Mouse (Mus musculus) lung, adult 2 months (tissue): ENCODE measurements around the gene Zfp91. TPM values are rescaled to one million over a fixed set of nuclear protein-coding genes. Genes with fewer than 3 reads are reported as not detected.

ENCODE experiments used
- DNase-seq: peaks from one replicate; pipeline ENCODE4 v3.0.0; 2022
- H3K4me1 ChIP-seq: fragments of 200-500 bp; 2 replicates; pipeline ENCODE4 v1.6.1; 2011; ENCODE audit warnings: low read length; ENCODE audit not compliant: control insufficient read depth, insufficient read depth
- H3K4me3 ChIP-seq: fragments of 200-500 bp; replicated peaks from 2 replicates; pipeline ENCODE3; 2011; ENCODE audit warnings: low read depth, mild to moderate bottlenecking, control low read depth, low read length; ENCODE audit errors: extremely low read depth
- CTCF ChIP-seq: fragments of 200-500 bp; IDR thresholded peaks from 2 replicates; pipeline ENCODE4 v1.5.1; 2011; ENCODE audit warnings: mild to moderate bottlenecking, low read length, control low read depth; ENCODE audit not compliant: insufficient read depth
- POLR2A ChIP-seq: fragments of 200-500 bp; IDR thresholded peaks from 2 replicates; pipeline ENCODE4 v1.6.1; 2011; ENCODE audit warnings: low read depth, mild to moderate bottlenecking, control low read depth, low read length, borderline replicate concordance; ENCODE audit errors: extremely low read depth
- WGBS: fragments of 180-500 bp; shearing (Covaris S2); methylation state at CpG from one replicate; pipeline ENCODE4 v1.1.7; 2018; 5-methylcytosine and 5-hydroxymethylcytosine counted together
- polyA plus RNA-seq: library from polyadenylated mRNA; depleted of rRNA; stranded (reverse); fragments of >200 nt; gene quantifications from 2 replicates; pipeline ENCODE4 v1.2.3, GENCODE M21; 2012

Gene Zfp91
- polyA plus RNA-seq, 1 experiment: 14.7 TPM

DNA sequence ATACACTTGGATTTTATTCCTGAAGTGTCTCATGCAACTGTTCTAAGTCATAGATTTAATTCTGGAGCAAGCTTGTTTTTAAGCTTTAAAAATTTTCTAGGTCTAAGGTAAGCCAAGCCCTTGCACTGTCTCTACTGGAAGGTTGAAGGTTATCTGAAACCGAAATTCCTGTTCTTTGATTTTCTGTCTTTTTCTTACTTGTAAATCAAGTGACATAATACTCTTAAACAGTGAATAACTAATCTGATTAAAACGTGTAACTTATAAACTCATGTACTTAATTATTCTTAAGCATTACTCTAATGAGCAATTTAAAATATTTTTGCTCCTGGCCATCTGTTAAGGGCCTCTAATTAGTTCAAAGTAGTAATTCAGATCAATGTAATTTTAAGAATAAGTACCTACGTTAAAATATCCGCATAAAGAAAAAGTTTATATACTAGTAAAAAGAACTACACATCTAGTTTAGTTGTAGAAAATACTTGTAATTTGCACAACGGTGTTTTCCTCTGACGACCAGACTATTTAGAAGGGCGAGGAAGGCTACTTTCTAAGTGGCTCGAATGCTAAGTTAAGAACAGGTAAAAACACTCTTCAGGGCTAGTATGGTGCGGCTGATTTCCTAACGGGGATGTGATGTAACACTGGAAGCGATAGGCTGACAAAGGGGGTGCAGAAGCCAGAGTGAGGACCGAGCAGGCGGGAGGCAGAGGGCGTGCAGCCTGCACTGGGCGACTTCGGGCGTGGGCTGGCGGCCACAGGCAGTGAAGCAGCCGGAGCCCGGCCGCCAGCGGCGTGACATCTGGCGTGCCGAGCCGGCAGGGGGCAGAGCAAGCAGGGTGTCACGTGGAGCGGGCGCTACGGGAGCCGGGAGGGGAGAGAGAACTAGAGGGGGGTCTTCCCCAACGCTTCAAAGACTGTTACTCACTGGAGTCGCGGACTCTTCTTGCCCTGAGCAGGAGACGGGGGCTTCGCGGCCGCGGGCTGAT lies 1.6 kb downstream of the Zfp91 start:
- peak; percentile 96 for DNase-seq
- under 1% methylated on average over 39 of the region's 39 CpGs for WGBS
- Histone ChIP-seq H3K4me1 (peaks cover 3% of the 10 kb centered on the region; the same call in 1 of the 2 replicates), H3K4me3 (peak overlapping the region; percentile 92)
- TF ChIP-seq CTCF (no peak), POLR2A (peak; percentile 36; the same call in 1 of the 2 replicates)

DNA sequence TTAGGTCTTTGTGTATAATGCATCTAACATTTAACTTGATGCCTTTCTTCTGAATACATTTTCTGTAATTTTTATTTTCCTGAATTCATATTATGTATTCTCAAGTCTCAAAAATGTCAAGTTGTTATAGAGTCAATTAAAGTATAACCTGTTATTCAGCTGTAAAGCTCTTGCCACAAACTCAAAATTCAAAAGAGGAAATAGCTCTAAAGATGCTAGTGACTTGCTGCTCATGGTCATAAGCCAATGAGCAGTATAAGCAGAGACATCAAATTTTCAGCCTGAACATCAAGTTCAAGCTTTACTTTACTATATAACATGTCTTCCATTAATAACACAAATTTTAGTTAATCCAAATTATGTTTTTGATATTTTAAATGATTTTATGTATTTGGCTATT lies 3.6 kb downstream of the Zfp91 start:
- Histone ChIP-seq H3K4me1 (peaks cover 3% of the 10 kb centered on the region; the same call in 1 of the 2 replicates), H3K4me3 (no peak overlapping the region)
- TF ChIP-seq CTCF (no peak), POLR2A (no peak)
- DNase-seq: no peak

DNA sequence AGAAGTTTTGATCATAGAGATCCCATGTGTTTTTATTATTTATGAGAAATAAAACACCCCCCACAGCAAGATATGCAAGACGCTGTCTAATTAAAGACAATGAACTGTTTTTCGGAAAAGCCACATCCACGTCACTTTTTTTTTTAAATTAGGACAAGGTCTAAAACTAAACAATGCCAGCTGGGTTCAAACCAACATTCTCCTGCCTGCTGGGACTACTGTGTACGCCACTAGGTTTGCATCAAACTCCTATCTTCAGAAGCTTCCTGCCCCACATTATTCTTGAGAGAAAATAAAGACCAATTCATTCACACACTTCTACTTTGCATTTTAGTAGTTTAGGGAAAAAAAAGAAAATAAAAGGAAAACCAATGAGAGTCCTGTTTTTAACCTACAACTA lies 8.2 kb downstream of the Zfp91 start:
- Histone ChIP-seq H3K4me3 (no peak overlapping the region), H3K4me1 (no peaks in the 10 kb centered on the region; the same call in 1 of the 2 replicates)
- TF ChIP-seq POLR2A (no peak), CTCF (no peak)
- no peak for DNase-seq
- WGBS: 61% methylated on average over 4 of the region's 4 CpGs

DNA sequence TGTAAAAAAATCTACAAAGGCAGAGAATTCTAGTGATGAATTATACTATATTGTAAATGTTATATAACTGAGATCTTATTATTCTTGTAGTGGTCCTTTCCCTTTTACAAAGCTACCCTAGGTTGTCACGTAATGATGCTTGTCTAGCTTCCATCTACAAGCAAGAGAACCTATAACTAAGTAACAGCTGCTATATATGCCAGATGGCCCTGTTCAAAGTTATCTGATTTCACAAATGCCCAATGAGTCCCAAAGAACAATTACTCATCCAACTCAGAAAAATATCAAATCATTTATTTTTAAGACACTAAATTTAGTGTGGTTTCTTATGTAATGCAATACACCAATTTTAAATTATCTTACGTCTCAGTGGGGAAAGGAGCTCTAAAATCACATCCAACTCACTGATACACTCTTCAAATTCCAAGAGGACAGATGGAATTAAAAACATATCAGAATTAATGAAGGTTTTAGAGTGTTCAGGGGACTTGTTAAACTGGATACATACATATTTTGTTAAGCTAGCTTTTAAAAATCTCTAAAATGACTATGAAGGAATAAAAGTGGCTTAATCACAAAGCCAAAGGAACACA lies 9.0 kb downstream of the Zfp91 start:
- DNase-seq: no peak
- Histone ChIP-seq H3K4me1 (no peaks in the 10 kb centered on the region; the same call in 1 of the 2 replicates), H3K4me3 (no peak overlapping the region)
- TF ChIP-seq POLR2A: no peak
- TF ChIP-seq CTCF: no peak
- 82% methylated on average over 2 of the region's 2 CpGs for WGBS

DNA sequence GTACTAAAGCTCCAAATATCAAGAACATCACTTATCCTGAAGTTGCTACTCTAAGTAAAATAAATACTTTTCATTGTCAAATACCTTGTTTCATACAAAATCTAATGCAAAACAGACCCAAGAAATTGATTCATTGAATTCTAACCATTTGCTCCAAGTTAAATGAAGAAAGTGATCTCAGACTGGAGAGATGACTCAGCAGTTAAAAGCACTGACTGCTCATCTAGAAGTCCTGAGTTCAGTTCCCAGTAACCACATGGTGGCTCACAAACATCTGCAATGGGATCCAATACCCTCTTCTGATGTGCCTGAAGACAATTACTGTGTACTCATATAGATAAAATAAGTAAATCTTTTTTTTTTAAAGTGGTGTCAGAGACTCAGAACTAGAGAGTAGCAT lies 15.5 kb downstream of the Zfp91 start:
- no peaks in the 10 kb centered on the region; the same call in 1 of the 2 replicates for H3K4me1 ChIP-seq
- DNase-seq: no peak
- TF ChIP-seq CTCF (no peak), POLR2A (no peak)

DNA sequence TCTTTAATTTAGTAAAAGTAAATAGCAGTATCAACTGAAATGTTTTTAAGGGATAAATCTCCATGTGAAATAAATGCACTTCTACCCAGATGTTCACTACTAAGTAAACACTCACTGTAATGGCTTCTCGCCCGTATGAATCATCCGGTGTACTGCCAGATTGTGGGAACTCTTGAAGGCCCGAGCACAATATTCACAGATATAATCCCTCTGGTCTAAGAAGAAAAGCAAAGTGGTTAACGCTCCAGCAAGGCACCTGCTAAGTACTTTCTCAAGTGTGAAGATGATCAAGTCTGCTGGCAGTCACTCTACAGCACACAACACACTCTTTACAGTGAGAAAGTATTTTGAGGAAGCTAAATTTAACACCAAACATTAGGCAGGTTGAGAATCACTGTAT lies 25.0 kb downstream of the Zfp91 start:
- Histone ChIP-seq H3K4me3 (no peak overlapping the region), H3K4me1 (no peaks in the 10 kb centered on the region; the same call in 1 of the 2 replicates)
- no peak for DNase-seq
- no peak for TF ChIP-seq CTCF
- TF ChIP-seq POLR2A: no peak
- 42% methylated on average over 5 of the region's 5 CpGs for WGBS

More for the DNA sequence above, 15.5 kb downstream of the Zfp91 start:
- H3K4me3 ChIP-seq: no peak overlapping the region

DNA sequence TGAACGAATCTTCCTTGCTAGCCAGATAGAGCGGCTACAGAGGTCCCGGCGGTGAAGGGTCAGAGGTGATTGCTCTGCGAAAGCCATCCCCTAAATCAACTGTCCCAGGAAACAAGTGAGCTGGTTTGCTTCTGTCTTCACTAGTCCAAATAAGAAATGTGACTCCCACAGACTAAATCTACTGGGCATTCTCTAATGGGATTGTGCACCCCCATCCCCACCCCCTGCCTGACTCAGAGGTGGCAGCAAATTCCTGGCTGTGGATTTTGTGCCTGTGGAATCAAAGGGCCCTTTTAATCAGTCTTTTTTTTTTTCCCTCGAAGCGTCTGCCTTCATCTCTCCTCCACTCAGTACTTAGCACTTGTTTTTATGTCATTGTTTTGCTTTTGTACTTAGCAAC lies 30.6 kb downstream of the Zfp91 start, which contains the start of gene Cntf:
Gene Cntf (minus strand): TSS at position 325 of the 400 bp plus-strand sequence.
- H3K4me3 ChIP-seq: no peak within 1 kb of the TSS
- H3K4me1 ChIP-seq: no peaks in the 10 kb centered on the region
- DNase-seq: no peak
- TF ChIP-seq POLR2A (no peak), CTCF (no peak)
- 72% methylated on average over 7 of the region's 7 CpGs for WGBS

DNA sequence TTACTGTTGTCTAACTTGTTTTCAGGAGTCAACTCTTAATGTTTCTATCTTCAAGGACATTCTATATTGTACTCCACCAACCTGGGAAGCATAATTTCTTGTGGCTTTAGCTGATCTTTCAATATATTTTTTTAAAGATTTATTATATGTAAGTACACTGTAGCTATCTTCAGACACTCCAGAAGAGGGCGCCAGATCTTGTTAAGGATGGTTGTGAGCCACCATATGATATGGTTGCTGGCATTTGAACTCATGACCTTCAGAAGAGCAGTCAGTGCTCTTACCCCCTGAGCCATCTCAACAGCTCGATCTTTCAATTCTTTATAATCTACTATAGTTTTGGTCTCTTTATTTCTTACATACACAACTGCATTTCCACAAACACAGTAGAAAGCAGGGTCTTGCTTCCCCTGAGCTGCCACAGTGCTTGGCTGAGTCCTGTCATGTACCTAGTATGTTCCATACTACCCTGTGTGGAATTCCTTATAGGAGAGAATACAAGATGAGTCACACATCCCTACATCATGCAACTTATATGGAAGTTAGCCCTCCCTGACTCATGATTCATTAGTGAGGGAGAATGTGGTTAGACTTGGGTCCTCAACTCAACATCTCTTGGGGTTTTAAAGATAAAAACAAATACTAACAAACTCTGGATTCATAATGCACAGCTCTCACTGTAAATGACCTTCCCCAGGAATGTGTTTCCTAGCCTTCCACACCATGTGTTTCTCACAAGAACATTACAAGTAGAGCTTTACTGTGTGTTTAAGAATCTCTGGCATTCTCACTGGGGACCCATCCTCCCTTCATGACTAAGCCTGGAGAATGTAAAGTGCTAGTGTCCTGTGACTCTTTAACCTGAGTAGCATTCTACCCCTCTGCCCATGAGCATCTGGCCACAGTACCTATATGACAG lies 33.5 kb downstream of the Zfp91 start:
- Histone ChIP-seq H3K4me3 (no peak overlapping the region), H3K4me1 (no peaks in the 10 kb centered on the region)
- no peak for DNase-seq
- TF ChIP-seq CTCF (no peak), POLR2A (no peak)
- 58% methylated on average over 2 of the region's 2 CpGs for WGBS

DNA sequence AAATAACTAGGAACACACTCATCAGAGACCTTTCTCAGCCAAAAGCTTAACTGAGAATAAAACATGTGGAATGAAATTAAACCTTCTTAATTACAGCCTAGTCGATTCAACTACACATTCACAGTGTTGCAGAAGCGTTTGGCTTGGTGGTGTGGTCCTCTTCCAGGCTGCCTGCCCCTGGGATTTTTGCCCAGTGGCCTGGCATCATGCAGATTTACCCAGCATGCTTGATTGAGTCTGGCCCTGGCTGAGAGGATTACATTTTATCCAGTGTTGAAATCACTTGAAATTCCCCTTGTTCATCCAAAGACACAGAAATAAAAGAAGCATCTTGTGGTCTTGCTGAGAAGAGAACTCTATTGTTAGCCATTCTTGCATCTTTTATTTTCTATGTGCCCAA lies 36.3 kb downstream of the Zfp91 start:
- WGBS: 61% methylated on average over 2 of the region's 2 CpGs
- Histone ChIP-seq H3K4me3 (no peak overlapping the region), H3K4me1 (no peaks in the 10 kb centered on the region)
- TF ChIP-seq POLR2A: no peak
- TF ChIP-seq CTCF: no peak
- no peak for DNase-seq
